Mouse (Mus musculus) urinary bladder, adult 18-20 months (tissue): ENCODE measurements around the gene Irak2.

Experiments used
- DNase-seq, 2 experiments: peaks; one replicate each; pipeline ENCODE4 v3.0.0; 2022; ENCODE audit warnings: low spot score in 2 of 2, mixed read lengths in 2 of 2

The Irak2 gene

DNA sequence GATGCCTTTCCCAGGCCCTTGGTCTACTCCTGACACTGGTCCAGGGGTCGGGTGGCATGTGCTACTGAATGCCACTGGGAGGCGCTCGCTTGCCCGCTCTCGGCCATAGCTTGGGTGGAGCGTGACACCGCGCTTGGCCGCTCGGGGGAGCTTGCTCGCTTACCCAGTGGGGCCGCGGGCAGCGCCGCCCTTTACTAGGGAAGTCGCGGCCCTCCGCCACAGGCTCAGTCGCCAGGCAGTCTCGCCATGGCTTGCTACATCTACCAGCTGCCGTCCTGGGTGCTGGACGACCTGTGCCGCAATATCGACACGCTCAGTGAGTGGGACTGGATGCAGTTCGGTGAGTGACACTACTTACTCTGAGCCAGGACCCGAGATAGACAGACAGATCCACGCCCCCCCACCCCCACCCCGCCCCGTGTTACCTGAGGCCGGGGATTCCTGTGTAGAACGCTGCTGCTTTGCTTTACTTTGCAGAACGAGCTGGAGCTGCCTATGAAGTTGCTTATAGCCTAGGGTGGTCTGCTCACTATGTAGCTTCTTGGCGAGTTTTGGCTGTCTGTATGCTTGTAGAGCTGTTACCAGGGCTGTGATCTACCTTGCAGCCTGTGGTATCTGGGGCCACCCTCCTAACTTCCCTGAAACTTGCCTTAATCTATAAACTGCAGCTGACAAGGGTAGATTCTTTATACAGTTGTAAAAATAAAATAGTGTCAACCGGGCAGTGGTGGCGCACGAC is at the start of gene Irak2:
TSS of gene Irak2 (plus strand) at position 166 of the 739 bp plus-strand sequence.
- DNase-seq, result peak; percentile 91 to 93

DNA sequence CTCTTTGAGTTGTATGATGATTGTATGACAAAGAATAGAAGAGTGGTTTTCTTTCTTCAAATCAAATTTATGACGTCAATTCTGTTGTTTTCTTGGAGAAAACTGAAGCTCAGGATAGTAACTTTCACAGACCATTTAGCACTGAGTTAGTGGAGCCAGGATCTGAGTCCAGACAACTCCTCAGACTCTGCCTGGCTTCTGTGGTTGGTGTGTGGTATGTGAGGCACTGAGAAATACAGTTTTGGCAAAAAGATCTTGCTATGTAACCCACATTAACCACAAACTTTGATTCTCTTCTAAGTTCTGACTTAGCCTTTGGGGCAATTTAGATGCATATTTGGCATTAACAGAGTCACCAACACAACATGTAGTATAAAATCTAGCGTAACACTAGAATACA is 45.6 kb upstream of the Irak2 start:
- no peak for DNase-seq

GRCm38 (mm10) chr6:113597945-113598344 is 40.3 kb upstream of the Irak2 start:
- no peak for DNase-seq

- no peak for DNase-seq
Measured at GRCm38 (mm10) chr6:113599833-113600232, 38.4 kb upstream of the Irak2 start.

- no peak for DNase-seq
Measured at GRCm38 (mm10) chr6:113600543-113601139, 37.6 kb upstream of the Irak2 start, which contains the start of gene Fancd2os. Fancd2os (minus strand) TSS chr6:113600715.

GRCm38 (mm10) chr6:113602821-113603220 is 35.4 kb upstream of the Irak2 start:
- DNase-seq, result no peak

DNA sequence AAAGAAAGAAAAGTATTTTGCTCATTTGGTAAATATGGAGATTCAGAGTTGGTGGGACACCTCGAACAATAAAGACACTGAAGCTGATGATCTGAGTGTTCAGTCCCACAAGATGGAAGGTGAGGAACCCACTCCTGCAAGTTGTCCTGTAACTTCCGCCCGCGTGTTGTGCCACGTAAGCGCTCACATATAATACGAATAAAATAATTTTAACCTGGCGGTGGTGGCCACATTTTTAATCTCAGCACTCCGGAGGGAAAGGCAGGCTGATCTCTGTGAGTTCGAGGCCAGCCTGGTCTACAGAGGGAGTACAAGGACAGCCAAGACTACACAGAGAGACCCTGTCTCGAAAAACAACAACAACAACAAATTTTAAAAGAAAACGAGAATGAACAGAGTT is 34.3 kb upstream of the Irak2 start:
- no peak for DNase-seq

DNA sequence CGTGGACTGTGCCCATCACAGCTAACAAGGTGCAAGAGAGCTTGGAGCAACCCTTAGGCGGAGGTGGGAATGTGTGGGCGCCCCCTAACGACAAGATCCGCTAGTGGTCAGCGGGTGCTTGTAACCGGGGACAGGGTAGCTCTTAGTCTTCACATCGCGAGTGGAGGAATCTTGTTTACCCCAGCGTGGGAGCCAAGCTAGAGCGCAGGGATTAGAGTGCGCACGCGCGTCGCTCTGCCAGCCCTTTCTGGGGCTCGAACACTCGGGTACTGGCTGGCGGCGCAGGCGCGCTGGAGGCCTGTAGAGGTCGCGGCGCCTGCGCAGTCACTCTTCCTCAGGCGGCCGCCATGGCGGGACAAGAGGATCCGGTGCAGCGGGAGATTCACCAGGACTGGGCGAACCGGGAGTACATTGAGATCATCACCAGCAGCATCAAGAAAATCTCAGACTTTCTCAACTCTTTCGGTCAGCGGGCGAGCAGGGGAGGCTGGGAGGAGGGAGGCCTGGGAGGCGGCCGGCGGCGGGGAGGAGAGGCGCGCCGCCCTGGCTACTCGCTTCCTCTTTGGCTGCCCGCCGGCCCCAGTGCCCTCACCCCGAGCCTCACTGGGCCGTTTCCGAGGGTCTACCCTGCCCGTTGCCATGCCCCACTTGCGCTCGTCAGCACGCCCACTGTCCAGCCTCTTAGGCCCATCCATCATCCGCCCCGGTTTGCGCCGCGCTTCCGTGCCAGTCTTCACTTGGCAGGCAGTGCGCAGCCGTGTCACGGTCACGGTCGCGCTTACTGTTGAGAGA is 33.6 kb upstream of the Irak2 start, which contains the start of gene Brk1:
TSS of gene Brk1 (plus strand) at position 341 of the 792 bp plus-strand sequence.
- peak; percentile 73 to 80 for DNase-seq

DNA sequence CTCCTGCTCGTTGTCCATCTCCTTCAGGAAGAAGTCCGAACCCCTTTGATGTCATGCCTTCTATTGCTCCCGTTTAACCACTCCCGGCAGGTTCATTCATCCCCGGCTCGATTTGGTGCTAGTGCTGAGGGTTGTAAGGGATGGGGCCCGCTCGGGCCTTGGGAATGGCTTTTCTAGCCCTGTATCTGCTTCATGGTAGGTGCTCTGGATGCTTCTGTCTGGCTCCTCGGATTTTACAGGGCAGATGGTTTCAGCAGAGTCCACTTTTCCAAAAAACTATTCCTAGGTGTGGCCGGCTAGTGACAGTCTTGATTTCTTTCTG is 33.1 kb upstream of the Irak2 start:
- no peak for DNase-seq

GRCm38 (mm10) chr6:113608871-113609270 is 29.4 kb upstream of the Irak2 start:
- DNase-seq, result no peak

GRCm38 (mm10) chr6:113609293-113609692 is 29.0 kb upstream of the Irak2 start:
- DNase-seq, result no peak

GRCm38 (mm10) chr6:113612258-113612969 is 25.9 kb upstream of the Irak2 start:
- DNase-seq, result no peak

- no peak for DNase-seq
Measured at GRCm38 (mm10) chr6:113614152-113614551, 24.1 kb upstream of the Irak2 start.

DNA sequence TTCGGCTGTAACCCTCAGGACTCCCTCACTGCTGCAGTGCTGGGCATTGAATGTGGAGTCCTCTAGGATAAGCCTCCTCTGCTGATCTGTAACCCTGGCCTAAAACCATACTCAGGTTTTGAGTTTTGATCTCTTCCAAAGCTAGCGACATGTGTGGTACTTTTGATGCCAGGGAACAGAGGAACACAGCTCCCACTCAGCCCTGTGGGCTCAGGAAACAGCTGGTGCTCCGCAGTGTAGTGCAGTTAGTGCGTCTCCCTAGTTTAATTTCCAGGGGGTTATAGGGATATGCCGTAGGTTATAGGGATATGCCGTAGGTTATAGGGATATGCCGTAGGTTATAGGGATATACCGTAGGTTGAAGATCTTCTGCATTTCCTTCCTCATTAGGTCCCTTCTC is 23.3 kb upstream of the Irak2 start:
- DNase-seq, result no peak

- DNase-seq, result no peak
Measured at GRCm38 (mm10) chr6:113615489-113615888, 22.8 kb upstream of the Irak2 start.

DNA sequence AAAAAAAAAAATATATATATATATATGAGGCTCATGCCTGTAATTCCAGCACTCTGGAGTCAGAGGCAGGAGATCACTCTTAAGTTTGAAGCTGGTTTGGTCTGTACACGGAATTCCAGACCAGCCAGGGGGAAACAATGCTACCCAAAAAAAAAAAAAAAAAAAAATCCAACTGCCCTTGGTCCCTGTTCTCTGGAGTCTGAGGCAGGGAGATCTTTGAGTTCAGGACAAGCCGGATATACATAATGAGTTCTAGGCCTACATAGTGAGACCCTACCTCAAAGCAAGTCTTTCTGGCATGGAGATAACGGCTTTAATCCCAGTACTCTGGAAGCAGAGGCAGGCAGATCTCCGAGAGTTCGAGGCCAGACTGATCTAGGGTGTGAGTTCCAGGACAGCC is 14.9 kb upstream of the Irak2 start:
- no peak for DNase-seq

- DNase-seq, result peak; percentile 83 to 84
Measured at GRCm38 (mm10) chr6:113623941-113624751, 14.1 kb upstream of the Irak2 start, which contains the start of gene Vhl. Vhl (plus strand) TSS chr6:113623959.

DNA sequence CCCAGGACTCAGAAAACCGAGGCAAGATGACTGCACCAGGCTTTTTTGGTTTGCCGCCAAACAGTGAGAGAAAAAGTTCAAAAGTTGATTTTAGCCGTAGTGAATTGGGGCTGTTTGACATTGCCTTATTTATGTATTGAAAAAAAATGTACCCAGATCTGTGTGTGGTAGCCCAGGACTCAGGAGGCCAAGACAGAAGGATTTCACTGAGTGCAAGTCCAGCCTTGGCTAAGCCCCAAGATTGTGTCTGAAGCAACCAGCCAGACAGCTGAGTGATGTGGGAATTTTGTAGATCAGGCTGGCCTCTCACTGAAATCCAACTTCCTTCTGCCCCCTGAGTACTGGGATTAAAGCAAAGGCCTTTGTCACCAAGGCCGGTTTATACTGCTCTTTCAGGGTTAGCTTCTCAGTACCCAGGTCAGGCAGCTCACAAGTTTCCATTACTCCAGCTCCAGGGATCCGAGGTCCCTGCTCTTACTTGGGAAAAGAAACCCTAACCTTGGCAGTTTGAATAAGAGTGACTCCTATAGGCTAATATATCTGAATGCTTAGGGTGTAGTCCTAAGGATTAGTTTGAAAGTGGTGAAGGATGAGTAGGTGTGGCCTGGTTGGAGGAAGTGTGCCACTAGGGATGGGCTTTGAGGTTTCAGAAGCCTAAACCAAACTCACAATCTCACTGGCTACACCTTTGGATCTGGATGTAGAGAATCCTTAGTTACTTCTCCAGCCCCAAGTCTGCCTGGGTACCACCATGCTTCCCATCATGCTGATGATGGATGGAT is 13.1 kb upstream of the Irak2 start:
- no peak for DNase-seq

DNA sequence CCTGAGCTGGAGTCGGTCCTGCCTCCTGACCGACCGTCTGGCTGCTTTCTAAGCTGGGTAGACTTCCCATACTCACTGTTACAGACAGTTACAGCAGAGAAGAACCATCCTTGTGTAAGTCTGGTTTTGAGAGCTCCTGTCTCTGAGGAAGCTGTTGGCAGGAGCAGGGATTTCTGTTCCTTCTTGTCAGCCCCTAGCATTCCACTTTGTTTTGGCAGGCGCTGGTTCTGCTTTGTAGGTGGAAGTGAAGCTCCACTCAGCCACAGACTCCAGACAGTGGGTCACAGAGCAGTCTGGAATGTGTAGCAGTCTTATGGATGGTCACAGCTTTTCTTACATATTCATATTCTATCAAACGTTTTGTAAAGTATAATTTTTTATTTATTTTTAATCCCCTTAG is 7.9 kb upstream of the Irak2 start:
- DNase-seq, result no peak

DNA sequence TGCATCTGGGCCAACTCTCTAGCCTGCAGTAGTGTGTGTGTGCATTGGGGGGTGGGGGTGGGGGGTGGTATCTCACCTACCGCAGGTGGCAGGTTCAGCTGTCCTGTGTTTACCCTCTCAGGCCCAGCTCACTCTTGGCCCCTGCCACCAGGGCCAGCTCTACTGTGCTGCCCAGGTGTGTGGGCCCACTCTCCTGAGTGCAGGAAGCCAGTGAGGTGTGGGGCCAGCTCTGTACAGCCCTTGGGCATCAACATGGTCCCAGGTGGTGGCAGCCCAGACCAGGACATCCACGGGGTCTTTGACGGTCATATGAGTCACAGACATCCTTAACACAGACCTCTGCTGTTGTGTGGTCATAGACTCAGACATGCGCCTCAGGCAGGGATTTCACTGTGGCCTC is 5.4 kb upstream of the Irak2 start:
- DNase-seq, result no peak
